Mouse (Mus musculus): ENCODE measurements at regions not wholly inside any gene's neighbourhood (a gene's known extent, or its start where the extent isn't known, plus 50 kb on each side); places are given as distances from the start of the nearest gene placed in this dataset.
"Not testable (repeated sequence)": the region's sequence is repeated elsewhere in the genome, so short reads cannot be mapped to it uniquely, and the experiment has no call there.

GRCm38 (mm10) chr14:53777375-53777774, 476.5 kb downstream of the Dad1 start:
- 66% methylated on average over 3 of the region's 3 CpGs for WGBS
- H3K36me3 ChIP-seq (ENCODE audit: insufficient read depth, low read length): no peaks in the 10 kb centered on the region
- no peak overlapping the region for H3K27ac ChIP-seq (ENCODE audit: low read length)

GRCm38 (mm10) chr14:53776717-53777116, 477.2 kb downstream of the Dad1 start:
- H3K4me2 ChIP-seq (replicated peaks; ENCODE audit: low read depth, low read length); H3K27ac ChIP-seq (ENCODE audit: low read length); ATAC-seq; H3K36me3 ChIP-seq (ENCODE audit: insufficient read depth, low read length); H3K9me3 ChIP-seq (ENCODE audit: low read length); H3K9ac ChIP-seq (replicated peaks; ENCODE audit: low read depth); H3K4me3 ChIP-seq (ENCODE audit: low read depth, low read length); H3K27me3 ChIP-seq (replicated peaks; ENCODE audit: insufficient read depth, low read length); H3K4me1 ChIP-seq (ENCODE audit: insufficient read depth, low read depth, low read length): not testable (repeated sequence)
- peak; percentile 65 for TF ChIP-seq CTCF (IDR thresholded peaks at IDR 0.05)
- 66% methylated on average over 1 of the region's 1 CpGs for WGBS
- DNase-seq (ENCODE audit: low spot score): peak; percentile 37

More at GRCm38 (mm10) chr14:53777375-53777774, 476.5 kb downstream of the Dad1 start:
- no peaks in the 10 kb centered on the region for H3K27me3 ChIP-seq (replicated peaks; ENCODE audit: insufficient read depth, low read length)
- no peaks in the 10 kb centered on the region for H3K9me3 ChIP-seq (ENCODE audit: low read length)
- no peak for DNase-seq (ENCODE audit: low spot score)
- H3K4me3 ChIP-seq (ENCODE audit: low read depth, low read length): no peak overlapping the region
- H3K9ac ChIP-seq (replicated peaks; ENCODE audit: low read depth): no peak overlapping the region
- no peaks in the 10 kb centered on the region for H3K4me1 ChIP-seq (ENCODE audit: insufficient read depth, low read depth, low read length)
- no peak for ATAC-seq
- no peak overlapping the region for H3K4me2 ChIP-seq (replicated peaks; ENCODE audit: low read depth, low read length)
- TF ChIP-seq EP300 (IDR thresholded peaks at IDR 0.05) (no peak), CTCF (IDR thresholded peaks at IDR 0.05) (no peak)

GRCm38 (mm10) chr14:53766501-53766900, 487.4 kb downstream of the Dad1 start:
- H3K9me3 ChIP-seq (ENCODE audit: low read length); H3K4me1 ChIP-seq (ENCODE audit: insufficient read depth, low read depth, low read length); DNase-seq (ENCODE audit: low spot score); H3K4me2 ChIP-seq (replicated peaks; ENCODE audit: low read depth, low read length); H3K9ac ChIP-seq (replicated peaks; ENCODE audit: low read depth); H3K27ac ChIP-seq (ENCODE audit: low read length); H3K27me3 ChIP-seq (replicated peaks; ENCODE audit: insufficient read depth, low read length); H3K36me3 ChIP-seq (ENCODE audit: insufficient read depth, low read length); ATAC-seq; H3K4me3 ChIP-seq (ENCODE audit: low read depth, low read length): not testable (repeated sequence)
- 42% methylated on average over 6 of the region's 6 CpGs for WGBS

- not testable (repeated sequence) for H3K4me2 ChIP-seq (replicated peaks; ENCODE audit: low read depth, low read length); H3K4me1 ChIP-seq (ENCODE audit: insufficient read depth, low read depth, low read length); H3K9me3 ChIP-seq (ENCODE audit: low read length); DNase-seq (ENCODE audit: low spot score); H3K9ac ChIP-seq (replicated peaks; ENCODE audit: low read depth); ATAC-seq; H3K36me3 ChIP-seq (ENCODE audit: insufficient read depth, low read length); H3K4me3 ChIP-seq (ENCODE audit: low read depth, low read length); H3K27ac ChIP-seq (ENCODE audit: low read length); H3K27me3 ChIP-seq (replicated peaks; ENCODE audit: insufficient read depth, low read length)
- WGBS: 86% methylated on average over 1 of the region's 1 CpGs
Measured at GRCm38 (mm10) chr14:53765918-53766317, 488.0 kb downstream of the Dad1 start.

GRCm38 (mm10) chr14:53760578-53760977, 493.3 kb downstream of the Dad1 start:
- not testable (repeated sequence) for H3K4me2 ChIP-seq (replicated peaks; ENCODE audit: low read depth, low read length); H3K4me3 ChIP-seq (ENCODE audit: low read depth, low read length); H3K4me1 ChIP-seq (ENCODE audit: insufficient read depth, low read depth, low read length); H3K27ac ChIP-seq (ENCODE audit: low read length); H3K27me3 ChIP-seq (replicated peaks; ENCODE audit: insufficient read depth, low read length); H3K36me3 ChIP-seq (ENCODE audit: insufficient read depth, low read length); H3K9ac ChIP-seq (replicated peaks; ENCODE audit: low read depth); DNase-seq (ENCODE audit: low spot score); H3K9me3 ChIP-seq (ENCODE audit: low read length); ATAC-seq
- 62% methylated on average over 2 of the region's 2 CpGs for WGBS

GRCm38 (mm10) chr14:53757782-53758181, 496.1 kb downstream of the Dad1 start:
- H3K27ac ChIP-seq (ENCODE audit: low read length); DNase-seq (ENCODE audit: low spot score); H3K9me3 ChIP-seq (ENCODE audit: low read length); H3K4me2 ChIP-seq (replicated peaks; ENCODE audit: low read depth, low read length); ATAC-seq; H3K9ac ChIP-seq (replicated peaks; ENCODE audit: low read depth); H3K27me3 ChIP-seq (replicated peaks; ENCODE audit: insufficient read depth, low read length); H3K4me3 ChIP-seq (ENCODE audit: low read depth, low read length); H3K4me1 ChIP-seq (ENCODE audit: insufficient read depth, low read depth, low read length); H3K36me3 ChIP-seq (ENCODE audit: insufficient read depth, low read length): not testable (repeated sequence)
- 57% methylated on average over 4 of the region's 4 CpGs for WGBS

- H3K4me3 ChIP-seq (ENCODE audit: low read depth, low read length); ATAC-seq; H3K4me1 ChIP-seq (ENCODE audit: insufficient read depth, low read depth, low read length); H3K9ac ChIP-seq (replicated peaks; ENCODE audit: low read depth); H3K27me3 ChIP-seq (replicated peaks; ENCODE audit: insufficient read depth, low read length); H3K4me2 ChIP-seq (replicated peaks; ENCODE audit: low read depth, low read length); H3K9me3 ChIP-seq (ENCODE audit: low read length); DNase-seq (ENCODE audit: low spot score); H3K36me3 ChIP-seq (ENCODE audit: insufficient read depth, low read length); H3K27ac ChIP-seq (ENCODE audit: low read length): not testable (repeated sequence)
- WGBS: no CpG with 5 or more reads among the region's 1 CpGs
Measured at GRCm38 (mm10) chr14:53757095-53757494, 496.8 kb downstream of the Dad1 start.

Measured in lung, postnatal 0 days (tissue).